Mouse (Mus musculus) right cerebral cortex, postnatal 4 days (tissue): ENCODE results near the gene Ctbp2.

ENCODE experiments used
- DNase-seq: peaks from one replicate; pipeline ENCODE4 v3.0.0-alpha.2; 2022

Ctbp2 gene

GRCm38 (mm10) chr7:133083936-133084614 lies 40.1 kb downstream of the Ctbp2 start:
- no peak for DNase-seq

- no peak for DNase-seq
Measured at GRCm38 (mm10) chr7:133078929-133079328, 45.2 kb downstream of the Ctbp2 start.

- DNase-seq = no peak
Measured at GRCm38 (mm10) chr7:133074462-133075133, 49.6 kb downstream of the Ctbp2 start.

GRCm38 (mm10) chr7:133073147-133073651 lies 51.0 kb downstream of the Ctbp2 start:
- DNase-seq = no peak

GRCm38 (mm10) chr7:133072535-133072934 lies 51.6 kb downstream of the Ctbp2 start:
- DNase-seq = no peak

GRCm38 (mm10) chr7:133067321-133067841 lies 56.8 kb downstream of the Ctbp2 start:
- no peak for DNase-seq

- no peak for DNase-seq
Measured at GRCm38 (mm10) chr7:133066776-133067175, 57.4 kb downstream of the Ctbp2 start.

GRCm38 (mm10) chr7:133062055-133062454 lies 62.1 kb downstream of the Ctbp2 start:
- no peak for DNase-seq

GRCm38 (mm10) chr7:133060170-133060569 lies 64.0 kb downstream of the Ctbp2 start:
- no peak for DNase-seq

GRCm38 (mm10) chr7:133059517-133060104 lies 64.5 kb downstream of the Ctbp2 start:
- no peak for DNase-seq

- no peak for DNase-seq
Measured at GRCm38 (mm10) chr7:133059150-133059509, 65.0 kb downstream of the Ctbp2 start.

- no peak for DNase-seq
Measured at GRCm38 (mm10) chr7:133058496-133059149, 65.5 kb downstream of the Ctbp2 start.

GRCm38 (mm10) chr7:133056924-133057323 lies 67.2 kb downstream of the Ctbp2 start:
- no peak for DNase-seq

- DNase-seq = no peak
Measured at GRCm38 (mm10) chr7:133054486-133054885, 69.7 kb downstream of the Ctbp2 start.

GRCm38 (mm10) chr7:133053757-133054156 lies 70.4 kb downstream of the Ctbp2 start:
- DNase-seq = no peak

- DNase-seq = no peak
Measured at GRCm38 (mm10) chr7:133052819-133053218, 71.3 kb downstream of the Ctbp2 start.

GRCm38 (mm10) chr7:133050681-133051080 lies 73.5 kb downstream of the Ctbp2 start:
- no peak for DNase-seq

- no peak for DNase-seq
Measured at GRCm38 (mm10) chr7:133048085-133048630, 76.0 kb downstream of the Ctbp2 start.

- DNase-seq = no peak
Measured at GRCm38 (mm10) chr7:133047287-133047686, 76.9 kb downstream of the Ctbp2 start.

GRCm38 (mm10) chr7:133044721-133045120 lies 79.4 kb downstream of the Ctbp2 start:
- DNase-seq = no peak

- no peak for DNase-seq
Measured at GRCm38 (mm10) chr7:133041784-133042183, 82.4 kb downstream of the Ctbp2 start.

GRCm38 (mm10) chr7:133040688-133041345 lies 83.3 kb downstream of the Ctbp2 start:
- DNase-seq = no peak
